Mouse (Mus musculus) CD8-positive naive resting alpha-beta T cell, adult 2 months (primary cell): ENCODE measurements around the gene Dld.

ENCODE experiments used
- DNase-seq, 2 experiments: peaks; one replicate each; pipeline ENCODE4 v3.0.0; 2022; ENCODE audit warnings: low read depth in 2 of 2, low spot score in 2 of 2

Gene Dld

GRCm38 (mm10) chr12:31321532-31321931, 29.7 kb downstream of the Dld start:
- DNase-seq: no peak

- DNase-seq: no peak
Measured at GRCm38 (mm10) chr12:31320817-31321216, 30.4 kb downstream of the Dld start.

GRCm38 (mm10) chr12:31318409-31318963, 32.8 kb downstream of the Dld start:
- no peak for DNase-seq

GRCm38 (mm10) chr12:31317670-31318408, 33.4 kb downstream of the Dld start:
- DNase-seq: no peak

GRCm38 (mm10) chr12:31315961-31316360, 35.3 kb downstream of the Dld start:
- DNase-seq: no peak

GRCm38 (mm10) chr12:31314310-31314709, 36.9 kb downstream of the Dld start:
- DNase-seq: no peak

GRCm38 (mm10) chr12:31313136-31313535, 38.1 kb downstream of the Dld start:
- no peak for DNase-seq

GRCm38 (mm10) chr12:31312281-31312680, 39.0 kb downstream of the Dld start:
- DNase-seq: no peak

GRCm38 (mm10) chr12:31311671-31312265, 39.5 kb downstream of the Dld start:
- DNase-seq: no peak

GRCm38 (mm10) chr12:31310687-31311086, 40.6 kb downstream of the Dld start:
- no peak for DNase-seq

GRCm38 (mm10) chr12:31307756-31308155, 43.5 kb downstream of the Dld start:
- DNase-seq: no peak

- DNase-seq: no peak
Measured at GRCm38 (mm10) chr12:31307011-31307410, 44.2 kb downstream of the Dld start.

- no peak for DNase-seq
Measured at GRCm38 (mm10) chr12:31306075-31306675, 45.1 kb downstream of the Dld start.

GRCm38 (mm10) chr12:31302766-31303511, 48.3 kb downstream of the Dld start:
- no peak for DNase-seq

- DNase-seq: no peak
Measured at GRCm38 (mm10) chr12:31302266-31302665, 49.0 kb downstream of the Dld start.

- DNase-seq: no peak
Measured at GRCm38 (mm10) chr12:31300276-31300675, 51.0 kb downstream of the Dld start.

- DNase-seq: no peak
Measured at GRCm38 (mm10) chr12:31299676-31300197, 51.5 kb downstream of the Dld start.

GRCm38 (mm10) chr12:31299126-31299525, 52.1 kb downstream of the Dld start:
- no peak for DNase-seq

GRCm38 (mm10) chr12:31298530-31298929, 52.7 kb downstream of the Dld start:
- DNase-seq: no peak

GRCm38 (mm10) chr12:31298122-31298521, 53.1 kb downstream of the Dld start:
- DNase-seq: no peak

- no peak for DNase-seq
Measured at GRCm38 (mm10) chr12:31296097-31296496, 55.2 kb downstream of the Dld start.
